Mouse (Mus musculus): Measurements from ENCODE around the gene Vip. TPM values are rescaled to one million over a fixed set of nuclear protein-coding genes. Genes with fewer than 3 reads are reported as not detected.

Vip gene
- total RNA-seq, 2 experiments from 2014 or later = not detected

Other genes starting within 250 kb of the Vip start
- 10 to 100 TPM; 56.2 to 61.6 TPM for gene Syne1, start 87.7 kb upstream of the Vip start, total RNA-seq (2021)
- gene Myct1, start 45.4 kb upstream of the Vip start, total RNA-seq (2021) = 10 to 100 TPM; 12.3 to 18.9 TPM
- 1 to 10 TPM; 1.1 to 1.7 TPM for gene Fbxo5, start 166.4 kb downstream of the Vip start, total RNA-seq (2021)
- gene Mtrf1l, start 184.7 kb downstream of the Vip start, total RNA-seq (2021) = 1 to 10 TPM; 8.0 TPM